Mouse (Mus musculus) MEL (cell line): ENCODE measurements at regions not wholly inside any gene's neighbourhood (a gene's known extent, or its start where the extent isn't known, plus 50 kb on each side); places are given as distances from the start of the nearest gene placed in this dataset.

ENCODE experiments used
- DNase-seq: peaks from one replicate; pipeline ENCODE4 v3.0.0; 2011; ENCODE audit warnings: low read depth, low spot score
- H3K27ac ChIP-seq: 2 replicates; pipeline ENCODE4 v1.5.1; 2012; ENCODE audit warnings: low read depth, mild to moderate bottlenecking, control low read depth, low read length, moderate library complexity; ENCODE audit not compliant: control insufficient read depth
- H3K27me3 ChIP-seq, 2 experiments: fragments of 150-350 bp in 1 of 2; sonication (generic) in 1 of 2; 2 replicates each; pipeline ENCODE4 v1.6.1; 2012; ENCODE audit warnings: low read length in 2 of 2, mild to moderate bottlenecking in 2 of 2, improper control_type of control experiment in 1 of 2, moderate library complexity in 1 of 2; ENCODE audit not compliant: insufficient read depth in 2 of 2, control insufficient read depth in 1 of 2
- H3K36me3 ChIP-seq, 2 experiments: 2 replicates each; pipeline ENCODE4 v1.6.1; 2012 to 2014; ENCODE audit warnings: low read length in 2 of 2, improper control_type of control experiment in 1 of 2, inconsistent platforms in 1 of 2, mild to moderate bottlenecking in 1 of 2; ENCODE audit not compliant: insufficient read depth in 2 of 2, control insufficient read depth in 1 of 2
- H3K4me1 ChIP-seq, 2 experiments: fragments of 150-350 bp in 1 of 2; sonication (generic) in 1 of 2; 2 replicates each; pipeline ENCODE4 v1.6.1; 2012; ENCODE audit warnings: low read length in 2 of 2, improper control_type of control experiment in 1 of 2, mild to moderate bottlenecking in 1 of 2; ENCODE audit not compliant: insufficient read depth in 2 of 2, control insufficient read depth in 1 of 2
- H3K4me3 ChIP-seq, 2 experiments: fragments of 150-350 bp in 1 of 2; sonication (generic) in 1 of 2; 2 replicates each; pipeline ENCODE4 v1.5.1; 2012; ENCODE audit warnings: low read depth in 2 of 2, low read length in 2 of 2, mild to moderate bottlenecking in 2 of 2, moderate library complexity in 2 of 2, control low read depth in 1 of 2, improper control_type of control experiment in 1 of 2; ENCODE audit not compliant: control insufficient read depth in 1 of 2, insufficient read depth in 1 of 2
- H3K79me2 ChIP-seq: 2 replicates; pipeline ENCODE4 v1.6.1; 2012; ENCODE audit warnings: mild to moderate bottlenecking, low read length, moderate library complexity; ENCODE audit not compliant: control insufficient read depth, poor library complexity, insufficient read depth
- H3K9ac ChIP-seq: 2 replicates; pipeline ENCODE4 v1.6.1; 2012; ENCODE audit warnings: low read depth, mild to moderate bottlenecking, control low read depth, low read length, moderate library complexity; ENCODE audit not compliant: control insufficient read depth, poor library complexity, severe bottlenecking
- H3K9me3 ChIP-seq: fragments of 150-350 bp; sonication (generic); replicated peaks from 2 replicates; pipeline ENCODE4 v1.6.1; 2012; ENCODE audit warnings: mild to moderate bottlenecking, low read length, improper control_type of control experiment, moderate library complexity; ENCODE audit not compliant: insufficient read depth
- BHLHE40 ChIP-seq: IDR thresholded peaks from 2 replicates; pipeline ENCODE4 v1.6.1; 2012; ENCODE audit warnings: low read depth, mild to moderate bottlenecking, inconsistent platforms, low read length, improper control_type of control experiment, borderline replicate concordance
- CTCF ChIP-seq, 3 experiments: IDR thresholded peaks in 2 of 3; conservative IDR thresholded peaks in 1 of 3; 2 replicates each; pipeline ENCODE4 v1.5.1; 2011 to 2012; ENCODE audit warnings: low read length in 3 of 3, low read depth in 2 of 3, mild to moderate bottlenecking in 2 of 3, improper control_type of control experiment in 1 of 3, inconsistent platforms in 1 of 3, mixed read lengths in 1 of 3, moderate library complexity in 1 of 3; ENCODE audit not compliant: control insufficient read depth in 1 of 3, insufficient read depth in 1 of 3, poor library complexity in 1 of 3, severe bottlenecking in 1 of 3
- EP300 ChIP-seq, 2 experiments: IDR thresholded peaks; 2 replicates each; pipeline ENCODE4 v1.6.1; 2011; ENCODE audit warnings: improper control_type of control experiment in 2 of 2, low read length in 2 of 2, low read depth in 1 of 2, mild to moderate bottlenecking in 1 of 2
- ETS1 ChIP-seq: IDR thresholded peaks from 2 replicates; pipeline ENCODE4 v1.6.1; 2012; ENCODE audit warnings: low read depth, mild to moderate bottlenecking, inconsistent platforms, low read length, improper control_type of control experiment, moderate library complexity
- GABPA ChIP-seq: IDR thresholded peaks from 2 replicates; pipeline ENCODE4 v1.6.1; 2012; ENCODE audit warnings: low read depth, mild to moderate bottlenecking, inconsistent platforms, low read length, improper control_type of control experiment, moderate library complexity
- JUND ChIP-seq: IDR thresholded peaks from 2 replicates; pipeline ENCODE4 v1.6.1; 2011; ENCODE audit warnings: low read depth, mild to moderate bottlenecking, improper control_type of control experiment, low read length
- KAT2A ChIP-seq: conservative IDR thresholded peaks from 2 replicates; pipeline ENCODE4 v1.6.1; 2012; ENCODE audit warnings: low read depth, low read length, improper control_type of control experiment, inconsistent platforms
- MAX ChIP-seq: IDR thresholded peaks from 2 replicates; pipeline ENCODE4 v1.6.1; 2011; ENCODE audit warnings: low read length, improper control_type of control experiment
- MAZ ChIP-seq: IDR thresholded peaks from 2 replicates; pipeline ENCODE4 v1.6.1; 2012; ENCODE audit warnings: low read depth, mild to moderate bottlenecking, inconsistent platforms, low read length, improper control_type of control experiment
- MXI1 ChIP-seq: IDR thresholded peaks from 2 replicates; pipeline ENCODE4 v1.6.1; 2011; ENCODE audit warnings: mild to moderate bottlenecking, low read depth, low read length, improper control_type of control experiment
- NELFE ChIP-seq: IDR thresholded peaks from 2 replicates; pipeline ENCODE4 v1.6.1; 2011; ENCODE audit warnings: low read depth, low read length, improper control_type of control experiment
- POLR2A ChIP-seq, 2 experiments: IDR thresholded peaks; 2 replicates each; pipeline ENCODE4 v1.6.1; 2011 to 2012; ENCODE audit warnings: low read length in 2 of 2, mild to moderate bottlenecking in 2 of 2, control low read depth in 1 of 2, improper control_type of control experiment in 1 of 2, low read depth in 1 of 2, moderate library complexity in 1 of 2; ENCODE audit not compliant: control insufficient read depth in 1 of 2, insufficient read depth in 1 of 2, poor library complexity in 1 of 2
- RAD21 ChIP-seq: IDR thresholded peaks from 2 replicates; pipeline ENCODE4 v1.6.1; 2011; ENCODE audit warnings: mild to moderate bottlenecking, low read depth, low read length, improper control_type of control experiment
- SMC3 ChIP-seq: IDR thresholded peaks from 2 replicates; pipeline ENCODE4 v1.6.1; 2011; ENCODE audit warnings: low read depth, low read length, improper control_type of control experiment
- TAL1 ChIP-seq: IDR thresholded peaks from 2 replicates; pipeline ENCODE4 v1.6.1; 2012; ENCODE audit warnings: mild to moderate bottlenecking, inconsistent platforms, low read length, moderate library complexity, mixed read lengths
- TBP ChIP-seq: IDR thresholded peaks from 2 replicates; pipeline ENCODE4 v1.8.0; 2011; ENCODE audit warnings: low read depth, low read length, improper control_type of control experiment
- UBTF ChIP-seq: IDR thresholded peaks from 2 replicates; pipeline ENCODE4 v1.6.1; 2012; ENCODE audit warnings: low read depth, mild to moderate bottlenecking, inconsistent platforms, low read length, improper control_type of control experiment, moderate library complexity, borderline replicate concordance; ENCODE audit not compliant: insufficient read depth
- USF1 ChIP-seq: IDR thresholded peaks from 2 replicates; pipeline ENCODE4 v1.6.1; 2014; ENCODE audit warnings: low read depth, mild to moderate bottlenecking, inconsistent platforms, low read length, improper control_type of control experiment, moderate library complexity
- ZC3H11A ChIP-seq: IDR thresholded peaks from 2 replicates; pipeline ENCODE4 v1.6.1; 2012; ENCODE audit warnings: low read depth, mild to moderate bottlenecking, inconsistent platforms, low read length, improper control_type of control experiment
- ZMIZ1 ChIP-seq: IDR thresholded peaks from 2 replicates; pipeline ENCODE4 v1.6.1; 2012; ENCODE audit warnings: low read depth, mild to moderate bottlenecking, inconsistent platforms, low read length, improper control_type of control experiment, moderate library complexity

DNA sequence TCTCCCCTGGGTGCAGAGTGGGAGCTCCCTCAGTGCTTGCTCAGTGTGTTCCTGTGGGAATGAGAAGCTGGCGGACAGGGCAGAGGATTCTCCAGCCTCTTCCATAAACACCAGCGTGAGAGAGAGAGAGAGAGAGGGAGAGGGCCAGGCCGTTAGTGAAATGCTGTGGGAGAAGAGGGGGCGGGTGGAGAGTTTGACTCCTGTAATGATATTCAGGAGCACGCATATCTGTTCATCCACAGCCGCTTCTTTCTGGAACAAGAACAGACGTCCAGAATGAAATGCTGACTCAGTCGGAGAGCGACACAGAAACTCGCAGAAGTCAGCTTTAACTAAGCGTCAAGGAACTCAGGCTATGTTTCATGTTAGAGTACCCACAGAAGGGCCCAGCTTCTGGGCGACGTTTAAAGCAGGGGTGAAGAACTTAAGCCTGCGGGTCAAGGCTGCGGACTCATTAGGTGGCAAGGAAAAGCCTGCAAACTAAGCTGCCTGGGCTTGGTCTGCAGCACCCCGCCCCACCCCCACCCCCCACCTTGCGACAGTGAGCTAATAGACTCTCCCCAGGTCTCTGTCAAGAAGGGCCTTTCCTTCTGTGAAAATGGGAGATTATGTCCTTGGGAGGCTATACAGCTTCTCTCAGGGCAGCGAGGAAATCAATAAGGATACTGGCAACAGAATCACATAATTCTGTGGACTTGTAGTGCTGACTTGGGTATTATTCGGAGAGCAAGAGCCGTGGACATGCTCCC, 243.0 kb downstream of the Stim2 start:
- Histone ChIP-seq H3K4me1 (no peaks in the 10 kb centered on the region), H3K27me3 (no peaks in the 10 kb centered on the region), H3K36me3 (no peaks in the 10 kb centered on the region), H3K9ac (no peak overlapping the region), H3K4me3 (no peak overlapping the region), H3K79me2 (no peaks in the 10 kb centered on the region), H3K27ac (no peak overlapping the region), H3K9me3 (no peaks in the 10 kb centered on the region)
- TF ChIP-seq KAT2A (no peak), UBTF (no peak), RAD21 (no peak), TAL1 (no peak), SMC3 (no peak), TBP (no peak), GABPA (no peak), ETS1 (no peak), JUND (no peak), MAZ (no peak), POLR2A (IDR thresholded peaks at IDR 0.05; ENCODE audit: control insufficient read depth in 1 of 2, insufficient read depth in 1 of 2, low read depth in 1 of 2, low read length in 2 of 2, poor library complexity in 1 of 2) (no peak), NELFE (no peak), BHLHE40 (no peak), CTCF (IDR thresholded peaks at IDR 0.05 in 2 of 3, conservative IDR thresholded peaks at IDR 0.05 in 1 of 3; ENCODE audit: control insufficient read depth in 1 of 3, insufficient read depth in 1 of 3, low read depth in 2 of 3, low read length in 3 of 3, poor library complexity in 1 of 3, severe bottlenecking in 1 of 3) (no peak), MXI1 (no peak), EP300 (IDR thresholded peaks at IDR 0.05; ENCODE audit: low read depth in 1 of 2, low read length in 2 of 2) (no peak), MAX (no peak), USF1 (no peak)
- DNase-seq = no peak

DNA sequence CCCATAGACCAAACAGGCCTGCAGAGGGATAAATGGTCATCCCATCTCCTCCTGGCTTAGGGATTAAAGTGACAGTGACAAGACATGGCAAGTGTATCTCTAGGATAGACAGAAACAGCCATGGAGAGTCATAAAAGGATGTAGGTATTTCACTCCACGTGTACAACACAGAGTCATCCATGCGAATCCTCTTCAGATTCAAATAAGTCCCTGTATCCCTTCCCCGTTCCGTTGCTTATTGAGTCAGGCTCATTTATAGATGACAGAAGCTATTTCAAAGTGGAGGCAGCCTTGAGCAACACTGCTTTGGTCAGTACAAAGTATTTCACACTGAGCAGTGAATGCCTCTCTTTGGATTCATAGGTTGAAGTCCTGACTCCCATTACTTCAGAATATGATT, 243.8 kb downstream of the Stim2 start:
- H3K36me3 ChIP-seq = no peaks in the 10 kb centered on the region
- H3K9me3 ChIP-seq = no peaks in the 10 kb centered on the region
- H3K79me2 ChIP-seq = no peaks in the 10 kb centered on the region
- no peak overlapping the region for H3K4me3 ChIP-seq
- H3K4me1 ChIP-seq = no peaks in the 10 kb centered on the region
- H3K27ac ChIP-seq = no peak overlapping the region
- DNase-seq = no peak
- H3K27me3 ChIP-seq = no peaks in the 10 kb centered on the region
- no peak for TF ChIP-seq ZC3H11A
- TF ChIP-seq ZMIZ1 = no peak
- no peak for TF ChIP-seq MAX
- no peak for TF ChIP-seq GABPA
- no peak overlapping the region for H3K9ac ChIP-seq
